Mouse (Mus musculus): ENCODE results near the gene 9030612E09Rik.

9030612E09Rik gene

DNA sequence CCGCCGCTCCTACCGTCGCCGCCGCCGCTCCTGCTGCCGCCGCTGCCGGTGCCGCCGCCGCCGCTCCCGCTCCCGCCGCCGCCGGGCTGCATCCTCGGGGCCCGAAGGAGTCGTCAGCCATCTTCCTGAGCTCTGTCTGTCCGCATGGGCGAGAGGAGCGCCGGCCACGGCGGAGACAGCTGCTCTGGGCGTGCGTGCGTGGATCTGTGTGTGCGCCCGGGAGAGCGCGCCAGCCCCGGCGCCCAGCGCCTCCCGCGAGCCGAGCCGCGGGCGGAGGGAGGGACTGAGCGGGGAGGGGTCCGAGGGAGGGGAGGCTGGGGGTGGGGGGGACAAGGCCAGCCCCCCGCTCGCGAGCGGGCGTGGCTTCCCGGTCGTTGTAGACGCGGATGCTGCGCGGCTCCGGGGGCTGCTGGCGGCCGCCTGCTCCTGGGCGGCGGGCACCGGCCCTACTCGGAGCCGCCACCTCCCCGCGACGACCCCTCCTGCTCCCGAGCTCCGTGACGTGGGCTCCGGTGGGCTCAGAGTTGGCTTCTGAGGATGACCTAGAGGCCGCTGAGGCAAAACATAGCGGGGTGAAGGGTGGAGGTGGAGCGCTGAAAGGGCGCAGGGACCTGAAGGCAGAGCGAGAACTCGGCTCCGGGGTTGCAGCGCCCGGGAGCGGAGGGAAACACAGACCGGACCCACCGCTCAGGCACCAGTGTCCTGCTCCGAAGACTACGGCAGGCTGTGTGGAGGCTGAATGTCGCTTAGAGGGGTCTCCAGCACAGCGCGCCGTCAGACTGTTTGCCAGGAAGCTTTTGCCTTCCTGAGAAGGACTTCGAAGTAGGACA, at the start of gene 9030612E09Rik, which contains the start of gene Sobp:
9030612E09Rik (plus strand) TSS at position 379 of the 830 bp plus-strand sequence.
Sobp (minus strand) TSS at position 205 of the 830 bp plus-strand sequence.
- DNase-seq (ENCODE audit: low spot score) = peak; percentile 76

DNA sequence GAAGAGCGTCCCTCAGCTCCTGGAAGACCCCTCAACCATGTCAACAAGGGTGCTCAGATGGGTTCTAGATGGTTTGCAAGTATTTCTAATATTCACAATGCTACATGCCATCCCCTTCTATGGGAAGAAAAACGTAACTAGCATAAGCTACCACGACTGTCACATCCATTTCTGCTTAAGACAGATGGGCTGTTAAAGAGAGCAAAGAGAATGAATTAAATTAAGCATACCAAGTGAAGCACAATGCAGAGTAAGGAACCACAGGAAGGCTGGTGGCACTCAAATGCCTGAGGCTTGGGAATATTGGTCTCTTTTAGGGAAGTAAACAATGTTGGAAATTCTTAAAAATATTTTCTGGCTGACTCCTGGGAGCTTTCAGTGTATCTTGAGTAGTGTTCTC, 45.8 kb upstream of the 9030612E09Rik start:
- DNase-seq (ENCODE audit: low spot score) = no peak

DNA sequence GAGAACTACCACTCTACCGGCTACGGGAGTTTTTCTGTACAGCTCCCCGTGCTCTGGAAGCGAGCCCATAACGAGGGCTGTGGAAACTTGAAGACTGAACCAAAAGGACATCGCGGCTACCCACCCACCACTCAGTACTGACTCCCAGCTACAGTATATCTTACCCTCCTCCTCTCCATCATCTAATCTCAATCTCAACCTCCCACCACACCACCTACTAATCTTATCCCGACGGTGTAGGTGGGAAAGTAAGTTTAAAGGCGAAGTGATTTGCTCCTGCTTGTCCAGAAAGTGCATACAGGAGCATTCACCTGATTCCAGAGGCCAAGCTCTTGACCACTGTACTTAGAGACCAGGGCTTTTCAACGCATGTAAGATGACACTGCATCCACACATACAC, 40.5 kb upstream of the 9030612E09Rik start:
- no peak for DNase-seq (ENCODE audit: low spot score)

DNA sequence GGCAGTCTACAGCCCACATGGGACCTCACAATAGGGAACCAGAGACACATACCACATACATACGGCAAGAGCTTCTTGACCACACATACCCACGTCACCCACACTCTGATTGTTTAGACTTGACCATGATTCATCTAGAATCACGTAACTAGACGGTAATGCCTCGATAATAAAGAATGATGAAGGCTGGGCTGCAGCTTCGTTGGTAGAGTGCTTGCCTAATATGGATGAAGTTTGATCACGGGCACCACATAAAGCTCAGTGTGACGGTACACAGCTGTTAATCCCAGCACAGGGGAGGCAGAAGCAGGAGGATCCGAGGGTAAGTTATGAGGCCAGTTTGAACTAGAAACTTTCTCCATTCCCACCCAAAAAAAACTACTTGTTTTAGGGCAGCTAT, 31.3 kb upstream of the 9030612E09Rik start:
- no peak for DNase-seq (ENCODE audit: low spot score)

DNA sequence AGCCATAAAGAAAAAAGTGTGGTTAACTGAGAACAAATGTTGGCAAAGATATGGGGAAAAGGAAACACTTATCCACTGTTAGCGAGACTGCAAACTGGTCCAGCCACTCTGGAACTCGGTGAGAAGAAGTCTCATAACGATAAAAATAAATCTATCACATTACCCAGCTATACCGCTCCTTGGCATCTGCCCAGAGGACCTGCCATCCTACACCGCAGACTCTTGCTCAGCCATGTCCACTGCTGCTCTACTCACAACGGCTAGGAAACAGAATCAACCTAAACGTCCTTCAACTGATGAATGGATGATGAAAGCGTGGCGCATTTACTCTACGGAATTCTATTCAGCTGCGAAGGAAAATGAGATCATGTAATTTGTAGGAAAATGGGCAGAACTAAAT, 26.0 kb upstream of the 9030612E09Rik start:
- no peak for DNase-seq (ENCODE audit: low spot score)

DNA sequence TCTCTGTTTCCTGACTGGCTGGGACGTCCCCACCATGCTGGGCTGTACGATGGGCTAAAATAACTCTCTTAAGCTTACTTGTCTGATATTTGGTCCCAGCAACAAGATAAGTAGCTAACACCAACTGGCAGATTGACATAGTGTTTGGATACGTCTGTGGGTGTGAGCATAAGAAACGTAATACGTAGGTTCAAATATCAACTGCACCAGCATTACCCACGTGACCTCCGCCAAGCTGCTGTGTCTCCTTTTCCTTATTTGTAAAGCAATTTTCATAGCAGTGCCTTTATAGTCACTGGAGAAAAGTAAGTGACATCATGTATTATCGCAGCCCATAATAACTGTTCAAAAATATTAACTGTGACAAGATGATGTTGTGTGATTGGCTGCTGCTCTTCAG, 21.9 kb upstream of the 9030612E09Rik start:
- no peak for DNase-seq (ENCODE audit: low spot score)

DNA sequence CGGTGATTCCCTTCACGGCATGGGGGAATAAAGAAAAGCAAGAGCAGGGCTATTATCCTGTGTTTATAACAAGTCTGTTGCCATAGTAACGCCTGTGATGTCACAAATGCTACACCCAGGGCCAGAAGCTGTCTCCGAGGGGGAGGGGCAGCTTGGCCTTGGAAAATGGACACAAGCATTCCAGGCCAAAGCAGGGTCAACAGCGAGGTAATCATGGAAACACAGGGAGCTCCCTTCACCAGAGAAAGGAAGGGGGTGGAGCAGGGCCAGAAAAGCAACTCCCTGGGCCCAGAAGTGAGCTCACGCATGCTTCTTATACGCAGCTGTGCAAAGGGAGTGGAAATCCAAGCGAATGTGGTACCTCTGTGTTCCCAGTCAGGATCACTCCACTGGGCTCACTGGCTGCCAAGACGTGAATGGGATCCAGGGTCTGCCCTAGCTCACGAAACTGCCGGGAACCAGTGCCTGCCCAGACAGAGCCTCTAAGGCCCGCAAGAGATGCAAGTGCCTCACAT, 19.4 kb upstream of the 9030612E09Rik start:
- DNase-seq (ENCODE audit: low spot score) = peak; percentile 79

DNA sequence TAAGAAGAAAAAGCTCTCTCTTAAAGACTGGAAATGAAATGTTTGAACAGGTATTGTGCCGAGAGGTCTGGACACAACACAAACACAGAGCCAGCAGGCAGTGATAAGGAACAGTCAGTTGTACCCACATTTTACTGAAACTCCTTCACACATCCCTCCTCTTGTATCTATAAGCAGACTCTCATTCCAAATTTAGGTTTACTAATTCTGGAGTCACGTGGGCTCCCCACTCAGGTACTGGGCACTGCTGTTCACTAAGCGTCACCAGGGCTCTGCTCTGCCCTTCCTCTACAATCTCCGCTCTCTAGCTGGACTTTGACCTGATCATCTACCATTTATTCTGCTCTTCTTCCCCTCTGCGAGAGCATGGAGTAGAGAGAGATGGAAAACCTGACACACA, 15.6 kb upstream of the 9030612E09Rik start:
- no peak for DNase-seq (ENCODE audit: low spot score)

DNA sequence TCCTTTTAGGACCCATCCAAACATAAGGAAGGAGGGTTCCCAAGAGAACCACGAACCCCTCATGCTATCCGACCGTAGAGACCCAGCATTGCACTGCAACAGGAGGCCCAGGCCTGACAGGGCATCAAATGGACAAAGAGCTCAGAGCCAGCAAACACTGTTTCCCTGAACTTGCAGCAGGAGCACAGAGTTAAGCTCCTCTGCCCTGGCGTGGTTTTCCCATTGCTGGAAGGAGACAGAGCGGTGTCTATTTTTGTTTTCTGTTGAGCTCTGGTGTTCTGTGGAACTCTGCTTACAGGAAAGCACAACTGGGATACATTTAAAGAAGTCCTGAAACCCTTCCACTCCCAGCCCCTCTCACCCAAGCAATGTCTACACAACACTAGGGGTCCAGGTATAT, 15.2 kb upstream of the 9030612E09Rik start:
- no peak for DNase-seq (ENCODE audit: low spot score)

DNA sequence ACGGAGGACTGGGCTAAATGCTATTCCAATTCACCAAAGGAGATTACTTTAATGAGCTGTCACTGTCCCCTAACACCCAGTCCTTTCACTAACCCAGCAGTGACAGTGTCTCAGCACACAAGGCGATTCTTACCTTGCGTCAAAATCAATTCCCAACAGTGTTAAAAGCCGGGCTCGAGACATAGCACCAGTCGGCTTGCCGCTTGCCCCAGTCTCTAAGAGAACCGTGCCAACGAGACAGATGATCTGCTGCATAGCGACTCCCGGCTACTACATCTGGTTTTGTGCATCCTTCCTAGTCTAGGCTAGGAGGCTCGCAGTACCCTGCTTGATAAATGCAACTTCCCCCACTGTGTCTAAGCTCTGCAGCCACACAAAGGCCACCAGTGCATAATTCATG, 12.2 kb upstream of the 9030612E09Rik start:
- no peak for DNase-seq (ENCODE audit: low spot score)

DNA sequence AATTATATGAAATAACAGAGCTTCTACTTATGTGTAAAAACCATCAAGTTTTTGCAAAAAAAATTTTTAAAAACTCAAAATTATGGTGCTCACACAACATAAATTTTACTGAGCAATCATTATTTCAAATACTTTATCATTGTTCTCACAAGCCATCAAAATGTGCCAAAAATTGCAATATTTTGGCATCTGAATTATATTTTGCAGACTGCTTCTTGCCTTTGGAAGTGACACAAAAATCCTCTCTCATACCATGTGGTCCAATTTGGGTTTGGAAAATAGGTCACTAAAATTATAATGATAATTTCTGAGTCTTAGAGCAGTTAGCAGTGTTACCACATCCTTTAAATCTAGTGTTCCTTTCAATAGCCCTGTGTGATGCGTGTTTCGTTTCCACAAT, 10.1 kb upstream of the 9030612E09Rik start:
- no peak for DNase-seq (ENCODE audit: low spot score)

DNA sequence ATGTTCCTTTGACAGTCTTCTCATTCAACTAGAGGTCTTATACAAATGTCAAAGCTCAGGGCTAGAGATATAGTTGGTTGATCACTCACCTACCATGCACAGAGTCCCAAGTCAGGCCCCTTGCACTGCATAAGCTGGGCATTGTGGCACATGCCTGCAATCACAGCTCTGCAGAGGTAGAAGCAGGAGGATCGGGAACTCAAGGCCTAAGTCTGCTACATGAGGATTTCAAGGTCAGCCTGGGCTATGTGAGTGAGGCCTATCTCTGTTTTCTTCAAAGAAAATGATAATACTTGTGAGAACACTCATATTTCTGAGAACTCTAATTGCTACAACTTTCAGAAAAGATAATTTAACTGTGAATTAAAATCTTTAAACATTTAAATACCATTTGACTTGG, 8.4 kb upstream of the 9030612E09Rik start:
- DNase-seq (ENCODE audit: low spot score) = peak; percentile 20

DNA sequence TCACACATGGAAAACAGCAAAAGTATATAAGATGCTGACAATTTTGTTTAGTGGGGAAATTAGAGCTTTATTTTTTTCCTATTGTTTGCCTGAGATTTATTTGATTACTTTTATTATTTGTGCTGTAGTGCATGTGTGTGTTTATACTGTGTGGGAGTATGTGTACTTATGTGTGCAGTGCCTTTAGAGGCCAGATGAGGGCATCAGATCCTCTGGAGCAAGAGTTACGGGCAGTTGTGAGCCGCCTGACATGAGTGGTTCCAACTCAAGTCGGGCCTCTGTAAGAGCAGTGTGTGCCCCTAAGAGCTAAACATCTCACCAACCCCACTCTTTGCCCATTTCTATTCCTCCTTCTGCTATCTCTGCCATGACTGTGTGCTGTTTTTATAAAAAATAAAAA, 7.7 kb upstream of the 9030612E09Rik start:
- no peak for DNase-seq (ENCODE audit: low spot score)

DNA sequence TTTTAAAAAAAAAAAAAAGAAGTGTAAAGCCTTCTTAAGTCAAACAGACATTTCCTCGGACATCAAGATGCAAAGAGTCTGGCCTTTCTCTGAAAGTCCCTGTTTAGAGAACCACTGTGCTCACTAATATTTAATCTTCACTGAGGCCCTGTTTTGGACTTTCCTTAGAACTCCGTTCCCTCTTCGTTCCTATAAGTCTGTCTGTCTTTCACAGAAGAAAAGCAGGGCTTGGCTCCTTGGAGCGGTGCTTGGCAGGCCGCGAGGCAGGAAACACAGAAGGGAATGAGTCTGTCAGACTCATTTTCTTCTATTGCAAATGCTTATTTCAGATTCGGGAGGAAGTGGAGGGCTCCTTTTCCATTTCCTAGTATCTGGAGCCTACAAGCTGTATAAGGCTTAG, 5.7 kb upstream of the 9030612E09Rik start:
- no peak for DNase-seq (ENCODE audit: low spot score)

DNA sequence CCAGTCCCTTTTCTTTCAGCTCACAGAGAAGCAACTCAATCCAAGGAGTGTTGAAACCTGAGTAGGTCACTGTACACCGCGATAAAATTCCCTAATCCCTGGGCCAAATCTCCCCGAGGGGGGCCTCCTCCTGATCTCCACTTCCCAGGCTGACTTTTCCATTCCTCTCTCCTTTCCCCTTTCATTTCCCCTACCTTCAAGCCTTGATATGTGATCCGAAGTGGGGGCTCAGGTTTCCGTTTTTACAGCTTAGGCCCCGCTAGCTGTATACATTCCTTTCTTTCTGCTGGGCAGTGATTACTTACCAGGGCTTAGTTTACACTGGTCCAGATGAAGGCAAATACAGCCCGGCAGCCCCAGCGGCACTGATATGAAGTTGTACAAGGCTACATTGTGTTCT, 3.4 kb upstream of the 9030612E09Rik start:
- DNase-seq (ENCODE audit: low spot score) = peak; percentile 15

DNA sequence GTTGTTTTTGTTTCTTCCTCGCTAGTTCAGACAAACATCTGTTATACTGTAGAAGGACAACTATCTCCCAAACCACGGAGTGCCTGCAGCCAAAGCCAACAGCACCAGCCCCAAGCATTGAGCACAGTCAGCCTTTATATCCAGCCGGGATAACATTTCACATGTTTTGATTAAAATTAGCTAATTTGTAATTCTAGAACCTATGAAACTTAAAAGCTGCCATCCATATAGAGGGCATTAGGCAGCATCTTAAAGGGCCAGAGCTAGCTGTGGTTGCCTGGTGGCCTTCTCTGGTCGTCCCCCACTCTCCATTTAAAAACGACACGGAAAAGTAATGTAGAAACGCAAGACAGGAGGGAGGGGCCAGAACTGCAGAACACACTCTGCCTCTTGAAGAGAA, 2.4 kb upstream of the 9030612E09Rik start:
- DNase-seq (ENCODE audit: low spot score) = no peak

DNA sequence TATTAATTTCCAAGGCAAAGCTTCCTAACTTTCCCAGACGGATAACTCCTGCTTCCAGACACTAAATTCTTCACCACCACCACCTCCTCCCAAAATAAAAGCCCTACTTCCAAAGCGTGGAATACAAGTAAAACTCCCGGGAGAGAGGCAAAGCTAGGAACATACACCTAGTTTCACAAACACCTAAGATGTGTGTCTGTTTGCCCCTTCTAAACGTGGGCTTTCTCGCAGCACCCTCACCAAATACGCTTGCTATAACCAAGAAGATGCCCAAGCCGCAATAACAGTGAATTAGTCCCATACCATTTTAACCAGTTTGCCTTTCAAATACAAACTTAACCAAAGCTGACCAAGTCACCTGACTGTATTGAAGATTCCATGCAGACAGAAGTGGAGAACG, 1.9 kb upstream of the 9030612E09Rik start:
- DNase-seq (ENCODE audit: low spot score) = no peak

DNA sequence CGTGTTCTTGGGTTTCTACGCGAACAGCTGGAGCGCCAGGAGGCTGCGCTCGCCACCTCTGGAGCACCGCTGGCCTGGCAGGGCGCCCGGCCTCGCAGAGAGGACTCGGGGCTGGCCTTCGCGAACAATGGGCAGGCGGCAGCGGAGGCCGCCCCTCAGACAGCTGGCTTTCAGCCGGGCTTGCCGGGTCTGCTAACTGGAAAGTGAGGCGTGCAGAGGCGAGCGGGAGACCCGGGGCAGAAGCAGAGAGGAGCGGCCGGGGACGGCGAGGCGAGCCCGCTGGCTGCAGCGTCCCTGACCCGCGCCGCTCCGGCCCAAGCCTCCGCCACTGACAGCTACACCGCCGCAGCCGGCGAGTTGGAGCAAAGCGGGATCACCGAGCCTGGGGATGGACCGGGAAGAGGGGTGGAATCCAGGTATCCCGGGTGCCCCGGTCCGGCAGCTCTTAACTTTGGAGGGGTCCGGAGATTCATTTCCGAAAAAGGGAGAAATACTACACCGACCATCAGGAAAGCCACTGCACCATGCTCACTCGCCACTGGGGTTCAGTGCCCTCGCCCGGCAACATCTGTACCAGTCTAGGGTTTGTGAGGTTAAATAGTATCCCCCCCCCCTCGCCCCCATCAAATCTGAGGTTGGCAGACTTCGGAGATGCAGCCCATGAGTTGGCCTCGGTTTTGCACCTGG, 1.2 kb upstream of the 9030612E09Rik start:
- peak; percentile 77 for DNase-seq (ENCODE audit: low spot score)

DNA sequence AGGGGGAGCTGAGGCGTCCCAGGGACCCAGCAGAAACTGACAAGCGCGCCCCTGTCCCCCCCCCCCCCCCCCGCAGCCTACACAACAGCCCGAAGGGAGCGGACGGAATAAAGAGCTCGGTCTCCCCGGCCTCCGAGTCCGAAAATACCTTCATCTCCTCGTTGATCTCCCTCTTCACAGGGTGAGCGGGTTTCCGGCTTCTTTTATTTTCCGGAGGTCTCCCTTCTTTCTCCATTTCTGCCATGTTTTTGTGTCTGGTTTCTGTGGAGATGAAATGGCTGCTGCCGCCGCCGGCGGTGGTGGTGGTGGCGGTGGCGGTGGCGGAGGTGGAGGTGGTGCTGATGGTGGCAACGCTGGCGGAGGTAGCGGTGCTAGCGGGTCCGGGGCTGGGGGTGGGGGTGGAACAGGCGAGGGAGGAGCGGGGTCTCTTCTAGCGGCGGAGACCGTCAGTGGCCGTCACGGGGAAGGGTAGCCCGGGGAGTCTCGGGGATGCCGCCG, 627 bp upstream of the 9030612E09Rik start:
- DNase-seq (ENCODE audit: low spot score) = no peak

DNA sequence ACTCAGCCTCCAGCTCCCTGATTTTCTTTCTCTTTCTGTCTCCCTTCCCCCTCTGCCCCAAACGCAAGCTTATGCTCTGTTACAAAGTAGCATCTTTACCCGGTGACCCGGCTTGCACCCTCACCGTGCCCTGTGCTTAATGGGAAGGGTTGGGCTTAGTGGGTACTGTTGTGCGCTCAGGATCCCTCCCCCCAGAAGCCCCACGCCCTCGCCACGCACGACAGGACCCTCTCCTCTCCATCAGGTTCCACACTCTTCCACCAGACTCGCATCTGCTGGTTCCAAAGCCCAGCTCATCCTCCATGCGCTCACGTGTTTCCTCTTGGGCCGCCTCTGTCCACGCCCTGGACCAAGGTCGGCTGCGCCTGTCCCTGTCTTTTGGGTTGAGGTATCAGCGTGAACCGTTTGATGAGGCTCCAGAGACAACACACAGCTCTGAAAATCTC, 675 bp downstream of the 9030612E09Rik start:
- peak; percentile 19 for DNase-seq (ENCODE audit: low spot score)

DNA sequence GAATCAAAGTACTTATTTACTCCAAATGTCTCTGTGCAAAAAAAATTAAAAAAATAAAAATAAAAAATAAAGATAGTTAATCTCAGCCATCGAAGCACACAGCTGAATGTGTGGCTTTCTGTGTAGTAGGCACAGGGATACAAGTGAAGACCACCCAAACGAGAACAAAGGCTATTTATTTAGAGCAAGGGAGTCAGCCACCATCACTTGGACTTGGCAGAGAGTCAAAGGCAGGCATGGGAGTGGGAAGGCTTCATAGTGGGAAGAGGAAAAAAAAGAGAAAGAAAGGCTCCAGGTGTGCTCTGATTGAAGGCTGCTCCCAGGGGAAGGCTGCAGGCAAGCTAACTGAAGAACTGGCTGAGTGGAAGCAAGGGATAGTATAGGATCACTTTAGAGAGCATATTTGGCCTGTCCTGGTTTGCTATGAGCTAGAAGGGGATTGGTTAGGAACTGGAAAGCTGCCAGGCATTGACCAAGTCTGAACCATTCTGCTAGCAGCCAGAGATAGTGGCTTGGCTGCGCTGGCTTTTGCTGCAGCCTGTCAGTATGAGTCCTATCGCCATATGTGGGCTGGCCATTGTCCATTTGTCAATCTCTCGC, 5.9 kb downstream of the 9030612E09Rik start:
- no peak for DNase-seq (ENCODE audit: low spot score)

DNA sequence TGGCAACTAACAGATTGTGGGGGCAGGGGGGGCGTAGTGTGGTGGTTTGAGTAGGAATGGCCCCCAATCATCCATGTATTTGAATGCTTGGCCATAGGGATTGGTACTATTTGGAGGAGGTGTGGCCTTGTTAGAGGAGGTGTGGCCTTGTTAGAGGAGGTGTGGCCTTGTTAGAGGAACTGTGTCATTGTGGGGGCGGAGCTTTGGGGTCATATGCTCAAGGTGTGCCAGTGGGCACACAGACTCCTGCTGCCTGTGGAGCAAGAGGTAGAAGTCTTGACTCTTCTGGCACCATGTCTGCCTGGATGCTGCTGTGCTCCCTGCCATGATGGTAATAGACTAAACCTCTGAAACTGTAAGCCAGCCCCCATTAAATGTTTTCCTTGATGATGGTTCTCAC, 25.7 kb downstream of the 9030612E09Rik start:
- no peak for DNase-seq (ENCODE audit: low spot score)

DNA sequence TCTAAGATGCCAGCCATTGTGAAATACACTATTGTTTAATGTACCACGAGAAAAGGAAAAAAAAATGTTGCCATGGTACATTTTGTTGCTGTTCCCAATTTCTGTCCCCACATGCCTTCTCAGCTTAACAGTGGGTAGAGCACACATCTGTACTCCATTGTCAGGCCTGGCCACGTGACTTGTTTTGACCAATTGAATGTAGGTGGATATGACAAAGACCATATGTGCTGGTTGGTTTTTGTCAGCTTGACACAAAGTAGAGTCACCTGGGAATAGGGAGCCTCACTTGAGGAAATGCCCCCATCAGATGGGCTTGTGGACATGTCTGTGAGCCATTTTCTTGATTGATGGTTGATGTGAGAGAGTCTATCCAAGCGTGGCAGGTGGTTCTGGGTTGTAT, 29.4 kb downstream of the 9030612E09Rik start:
- no peak for DNase-seq (ENCODE audit: low spot score)
